Mouse (Mus musculus): ENCODE results near the gene Foxp1. TPM values are rescaled to one million over a fixed set of nuclear protein-coding genes. Genes with fewer than 3 reads are reported as not detected.

The Foxp1 gene
- total RNA-seq, 2 experiments from 2014 or later: 35.0 to 46.2 TPM

GRCm38 (mm10) chr6:99007542-99007941, 515.0 kb downstream of the Foxp1 start:
- ATAC-seq (replicated peaks; ENCODE audit: low FRiP score, low TSS enrichment, poor library complexity, severe bottlenecking): no peak

- ATAC-seq (replicated peaks; ENCODE audit: low FRiP score, low TSS enrichment, poor library complexity, severe bottlenecking): no peak
These were observed 518.1 kb downstream of the Foxp1 start for GRCm38 (mm10) chr6:99004255-99004997.

- ATAC-seq (replicated peaks; ENCODE audit: low FRiP score, low TSS enrichment, poor library complexity, severe bottlenecking): 0 out of 2 replicates have a peak, but pooled peaks have one; percentile 37
These were observed 519.3 kb downstream of the Foxp1 start for GRCm38 (mm10) chr6:99003108-99003709.

- ATAC-seq (replicated peaks; ENCODE audit: low FRiP score, low TSS enrichment, poor library complexity, severe bottlenecking): no peak
These were observed 520.9 kb downstream of the Foxp1 start for GRCm38 (mm10) chr6:99001637-99002036.

DNA sequence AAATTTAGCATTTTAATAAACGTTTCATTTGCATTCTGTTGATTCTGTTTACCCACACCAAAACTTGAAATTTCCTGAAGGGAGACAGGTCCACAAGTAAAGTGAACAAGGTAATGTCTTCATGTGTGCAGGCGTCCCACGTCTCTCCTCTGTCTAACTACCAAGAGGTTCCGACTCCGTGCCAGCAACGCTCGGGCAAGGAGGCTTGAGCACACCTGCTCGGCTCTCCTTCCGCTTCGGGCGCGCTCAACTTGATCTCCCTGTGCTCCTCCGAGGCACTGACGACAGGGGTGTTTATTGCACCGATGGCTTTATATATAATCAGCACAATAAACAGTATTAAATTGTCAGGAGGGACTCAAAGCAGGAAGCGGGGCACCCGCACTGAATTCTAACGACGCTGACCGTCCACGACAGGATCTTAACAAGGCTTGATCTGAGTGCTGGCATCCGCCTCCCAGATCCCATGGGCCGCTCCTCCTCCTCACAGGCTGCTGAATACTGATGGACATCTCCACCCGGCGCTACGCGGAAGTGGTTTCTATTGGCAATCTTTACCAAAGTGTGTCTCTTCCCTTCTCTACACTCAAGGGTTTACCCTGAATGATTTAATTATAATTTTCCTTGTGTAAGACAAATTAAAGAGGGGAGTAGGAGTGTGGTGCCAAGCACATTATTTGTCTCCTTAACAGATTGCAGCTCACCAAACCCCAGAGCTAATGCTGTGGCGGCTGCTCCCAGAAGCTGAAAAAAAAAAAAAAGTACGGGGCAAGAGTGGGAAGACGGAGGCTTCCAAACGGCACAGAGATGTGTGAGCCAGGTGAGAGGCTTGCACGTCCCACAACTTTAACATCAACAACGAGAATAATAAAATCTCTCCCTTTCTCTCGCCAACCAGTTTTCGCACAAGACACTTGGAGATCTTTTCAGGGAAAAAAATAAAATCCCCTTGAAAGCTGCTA, 523.3 kb downstream of the Foxp1 start:
- ATAC-seq (replicated peaks; ENCODE audit: low FRiP score, low TSS enrichment, poor library complexity, severe bottlenecking): no peak

DNA sequence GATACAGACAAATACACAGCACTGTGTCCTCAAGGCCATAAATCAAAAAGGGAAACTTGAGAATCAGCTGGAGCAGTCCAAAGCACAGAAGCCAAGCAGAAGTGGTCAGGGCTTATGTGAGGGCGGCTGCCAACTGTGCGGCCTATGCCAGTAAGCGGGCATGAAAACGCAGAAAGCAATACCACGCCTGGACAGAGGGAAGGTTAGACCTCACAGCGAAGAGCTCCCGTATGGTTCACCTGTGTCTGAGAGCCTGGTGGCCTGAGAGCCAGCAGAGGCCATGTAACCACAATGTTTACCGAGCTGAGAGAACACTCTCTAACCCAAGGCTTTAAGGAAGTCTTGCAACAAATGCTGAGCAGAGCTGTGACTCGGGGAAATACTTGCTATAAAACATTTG, 524.8 kb downstream of the Foxp1 start:
- no peak for ATAC-seq (replicated peaks; ENCODE audit: low FRiP score, low TSS enrichment, poor library complexity, severe bottlenecking)

GRCm38 (mm10) chr6:98996822-98997221, 525.7 kb downstream of the Foxp1 start:
- no peak for ATAC-seq (replicated peaks; ENCODE audit: low FRiP score, low TSS enrichment, poor library complexity, severe bottlenecking)

GRCm38 (mm10) chr6:98996346-98996745, 526.2 kb downstream of the Foxp1 start:
- ATAC-seq (replicated peaks; ENCODE audit: low FRiP score, low TSS enrichment, poor library complexity, severe bottlenecking): no peak

- ATAC-seq (replicated peaks; ENCODE audit: low FRiP score, low TSS enrichment, poor library complexity, severe bottlenecking): no peak
These were observed 526.8 kb downstream of the Foxp1 start for GRCm38 (mm10) chr6:98995681-98996080.

DNA sequence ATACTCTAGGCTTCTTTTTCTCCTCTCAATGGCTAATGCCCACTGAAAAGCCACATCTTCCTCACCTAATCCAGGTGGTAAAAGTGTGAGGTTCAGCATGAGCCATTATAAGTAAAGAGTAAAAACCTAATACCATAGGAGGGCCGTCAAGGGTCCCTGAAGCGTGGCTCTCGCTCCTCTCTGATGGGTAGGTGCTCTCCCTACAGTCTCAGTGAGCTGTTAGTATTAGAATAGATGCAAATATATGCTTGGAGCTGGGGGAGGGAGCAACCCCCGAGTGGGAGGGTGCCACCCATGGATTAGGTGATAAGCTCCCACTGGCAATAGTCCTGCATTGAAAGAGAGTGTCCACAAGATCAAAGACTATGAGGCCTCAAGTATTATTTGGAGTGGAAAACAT, 527.6 kb downstream of the Foxp1 start:
- no peak for ATAC-seq (replicated peaks; ENCODE audit: low FRiP score, low TSS enrichment, poor library complexity, severe bottlenecking)

DNA sequence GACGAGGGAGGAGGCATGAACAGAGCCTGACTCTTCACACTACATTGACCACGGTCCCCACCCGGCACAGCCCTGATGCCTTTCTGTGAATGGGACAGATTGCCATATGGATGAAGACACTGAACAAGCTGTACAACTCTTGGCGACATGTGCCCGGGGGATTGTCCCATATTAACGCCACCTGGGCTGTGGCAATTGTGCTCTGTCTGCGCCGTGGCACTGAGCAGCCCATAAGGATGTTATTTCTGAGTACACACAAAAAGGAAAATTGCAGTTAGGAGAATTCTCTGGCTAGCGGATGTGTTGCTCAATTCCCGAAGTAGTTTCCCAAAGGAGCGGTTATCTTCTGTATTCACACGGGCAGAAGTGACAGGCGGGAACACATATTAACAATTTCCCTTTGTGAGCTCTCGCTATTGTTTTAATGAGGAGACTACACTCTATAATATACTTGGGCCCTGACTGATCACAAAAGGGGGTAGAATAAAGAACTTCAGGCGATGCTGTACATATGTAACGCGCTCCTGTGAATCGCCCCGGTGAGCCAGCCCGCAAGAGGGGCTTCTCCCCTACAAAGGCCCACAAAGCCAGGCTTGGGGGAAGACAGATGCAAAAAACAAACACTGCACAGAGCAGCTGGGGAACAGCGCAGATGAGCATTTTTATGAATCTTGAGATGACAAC, 528.3 kb downstream of the Foxp1 start:
- ATAC-seq (replicated peaks; ENCODE audit: low FRiP score, low TSS enrichment, poor library complexity, severe bottlenecking): no peak

DNA sequence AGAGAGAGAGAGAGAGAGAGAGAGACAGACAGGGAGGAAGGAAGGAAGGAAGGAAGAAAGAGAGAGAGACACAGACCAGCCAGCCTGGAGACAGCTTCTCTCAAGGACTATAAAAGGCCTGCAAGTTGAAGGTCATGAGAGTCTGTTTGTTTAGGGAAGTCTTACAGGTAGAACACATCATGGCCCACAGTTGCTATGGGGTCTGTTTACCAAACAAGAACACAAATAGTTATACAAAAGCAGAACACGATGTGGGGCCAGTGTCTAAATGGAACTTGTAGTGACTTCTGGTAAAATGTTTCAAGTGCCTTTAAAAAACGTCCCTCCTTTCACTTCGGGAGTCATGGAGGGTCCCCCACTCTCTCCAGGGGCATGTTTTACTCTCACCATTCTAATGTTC, 529.3 kb downstream of the Foxp1 start:
- no peak for ATAC-seq (replicated peaks; ENCODE audit: low FRiP score, low TSS enrichment, poor library complexity, severe bottlenecking)

- no peak for ATAC-seq (replicated peaks; ENCODE audit: low FRiP score, low TSS enrichment, poor library complexity, severe bottlenecking)
These were observed 529.8 kb downstream of the Foxp1 start for GRCm38 (mm10) chr6:98992772-98993147.

DNA sequence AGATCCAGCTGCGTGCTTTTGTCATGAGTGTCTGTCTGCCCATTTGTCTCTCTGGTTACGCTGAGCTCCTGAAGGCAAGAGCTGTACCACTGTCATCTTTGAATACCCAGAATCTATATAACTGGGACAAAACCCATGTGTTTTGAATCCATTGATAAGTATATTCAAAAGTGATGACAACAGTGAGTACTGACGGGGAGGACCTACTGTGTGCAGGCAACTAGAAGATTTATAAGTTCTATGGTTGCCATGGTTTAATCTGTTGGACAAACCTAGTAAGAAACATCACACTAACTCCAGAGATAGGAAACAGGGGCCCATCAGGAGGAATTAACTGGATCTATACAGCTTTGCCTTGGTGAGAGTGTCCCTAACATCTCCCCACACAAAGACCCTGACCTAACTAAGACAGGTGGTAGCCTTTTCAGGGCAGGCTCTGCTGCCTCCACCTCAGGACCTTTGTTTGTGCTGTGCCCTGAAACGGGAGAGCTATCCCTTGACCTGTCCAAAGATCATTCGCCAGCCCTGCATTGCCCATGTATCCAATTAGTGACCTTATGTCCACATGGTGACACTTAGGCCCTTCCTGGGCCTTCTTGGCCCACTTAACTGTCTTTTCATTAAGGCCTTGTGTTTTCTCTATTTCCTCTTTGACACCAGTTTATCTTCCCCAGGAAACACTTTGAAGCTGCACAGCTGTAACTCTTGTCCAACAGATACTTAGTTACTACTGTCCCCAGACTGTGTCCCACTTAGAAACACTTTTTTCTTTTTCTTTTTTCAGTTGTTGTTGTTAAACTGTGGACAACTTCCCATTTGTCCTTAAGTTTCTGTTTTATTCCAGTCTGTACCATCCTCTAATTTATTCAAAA, 530.4 kb downstream of the Foxp1 start:
- ATAC-seq (replicated peaks; ENCODE audit: low FRiP score, low TSS enrichment, poor library complexity, severe bottlenecking): no peak

GRCm38 (mm10) chr6:98987533-98988169, 534.9 kb downstream of the Foxp1 start:
- no peak for ATAC-seq (replicated peaks; ENCODE audit: low FRiP score, low TSS enrichment, poor library complexity, severe bottlenecking)

- no peak for ATAC-seq (replicated peaks; ENCODE audit: low FRiP score, low TSS enrichment, poor library complexity, severe bottlenecking)
These were observed 537.1 kb downstream of the Foxp1 start for GRCm38 (mm10) chr6:98985452-98985851.

GRCm38 (mm10) chr6:98984626-98985025, 537.9 kb downstream of the Foxp1 start:
- ATAC-seq (replicated peaks; ENCODE audit: low FRiP score, low TSS enrichment, poor library complexity, severe bottlenecking): no peak

DNA sequence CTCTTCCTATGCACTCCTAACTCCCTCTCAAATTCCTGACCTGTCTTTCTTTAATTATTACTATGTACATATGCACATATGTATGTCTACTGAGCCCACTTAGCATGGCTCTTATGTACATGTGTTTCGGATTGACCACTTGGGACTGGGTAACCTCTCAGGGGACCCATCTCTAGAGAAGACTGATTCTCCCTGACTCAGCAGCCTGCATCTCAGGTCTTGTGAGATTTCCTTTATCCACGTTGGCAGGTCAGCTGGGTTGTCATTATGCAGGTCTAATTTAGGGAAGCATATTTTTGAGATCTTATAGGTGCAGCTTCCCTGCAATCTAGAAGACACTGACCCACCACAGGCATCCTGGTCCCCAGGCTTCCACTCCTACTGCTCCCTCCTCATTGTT, 538.5 kb downstream of the Foxp1 start:
- no peak for ATAC-seq (replicated peaks; ENCODE audit: low FRiP score, low TSS enrichment, poor library complexity, severe bottlenecking)
